Mouse (Mus musculus) limb, embryonic 10.5 days (tissue): ENCODE measurements around the gene Olfr963. TPM values are rescaled to one million over a fixed set of nuclear protein-coding genes. Genes with fewer than 3 reads are reported as not detected.

Source experiments
- DNase-seq: peaks from one replicate; pipeline ENCODE4 v3.0.0-alpha.2; 2017; ENCODE audit warnings: low spot score
- H3K27ac ChIP-seq: fragments of 300-500 bp; sonication (generic); 2 replicates; pipeline ENCODE4 v1.5.1; 2016; ENCODE audit warnings: mild to moderate bottlenecking
- H3K27me3 ChIP-seq: fragments of 300-500 bp; sonication (generic); 2 replicates; pipeline ENCODE4 v1.6.1; 2016; ENCODE audit warnings: low read depth, mild to moderate bottlenecking; ENCODE audit not compliant: poor library complexity, severe bottlenecking
- H3K36me3 ChIP-seq: fragments of 300-500 bp; sonication (generic); 2 replicates; pipeline ENCODE4 v1.6.1; 2016; ENCODE audit warnings: mild to moderate bottlenecking, moderate library complexity
- H3K4me1 ChIP-seq: fragments of 300-500 bp; sonication (generic); 2 replicates; pipeline ENCODE4 v1.6.1; 2016
- H3K4me3 ChIP-seq: fragments of 300-500 bp; sonication (generic); 2 replicates; pipeline ENCODE4 v1.5.1; 2016; ENCODE audit warnings: mild to moderate bottlenecking, moderate library complexity
- H3K9me3 ChIP-seq: fragments of 300-500 bp; sonication (generic); replicated peaks from 2 replicates; pipeline ENCODE4 v1.6.1; 2016; ENCODE audit warnings: mild to moderate bottlenecking
- WGBS: fragments of 180-500 bp; shearing (Covaris S2); methylation state at CpG from one replicate; pipeline ENCODE4 v1.1.7; 2016; 5-methylcytosine and 5-hydroxymethylcytosine counted together
- polyA plus RNA-seq: library from polyadenylated mRNA; unstranded; fragments of >200 nt; fragmentation: Nextera tagmentation; extraction: Ambion mirVana; gene quantifications from 2 replicates; pipeline ENCODE4 v1.2.1, GENCODE M21; 2016

Gene Olfr963
- not detected in 2 replicates for polyA plus RNA-seq

DNA sequence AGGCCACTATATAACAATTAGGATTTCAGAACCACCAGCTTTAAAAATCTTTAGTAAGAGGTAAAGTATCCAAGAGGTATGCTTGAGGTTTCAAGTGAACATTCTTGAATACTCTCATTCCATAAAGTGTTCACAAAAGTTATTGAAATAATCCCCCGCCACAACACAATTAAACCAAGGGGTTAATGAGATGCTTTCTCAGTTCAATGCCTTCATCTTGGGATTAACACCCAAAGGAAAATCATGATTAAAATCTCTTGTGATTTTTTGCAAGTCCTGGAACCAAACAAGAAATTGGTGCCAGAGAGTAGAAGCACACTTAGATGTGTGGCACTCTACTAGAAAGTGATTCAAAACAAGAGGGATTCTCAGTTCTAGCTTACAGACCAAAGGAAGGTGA is at the start of gene Olfr963:
Gene Olfr963, plus strand, starts transcription at position 301 of the 400 bp plus-strand sequence.
- Histone ChIP-seq H3K4me3 (no peak within 1 kb of the TSS), H3K27me3 (no peaks in the 10 kb centered on the region), H3K27ac (no peak within 1 kb of the TSS), H3K36me3 (no peaks in the 10 kb centered on the region), H3K9me3 (no peaks in the 10 kb centered on the region), H3K4me1 (no peaks in the 10 kb centered on the region)
- 91% methylated on average over 1 of the region's 1 CpGs for WGBS
- DNase-seq = no peak

DNA sequence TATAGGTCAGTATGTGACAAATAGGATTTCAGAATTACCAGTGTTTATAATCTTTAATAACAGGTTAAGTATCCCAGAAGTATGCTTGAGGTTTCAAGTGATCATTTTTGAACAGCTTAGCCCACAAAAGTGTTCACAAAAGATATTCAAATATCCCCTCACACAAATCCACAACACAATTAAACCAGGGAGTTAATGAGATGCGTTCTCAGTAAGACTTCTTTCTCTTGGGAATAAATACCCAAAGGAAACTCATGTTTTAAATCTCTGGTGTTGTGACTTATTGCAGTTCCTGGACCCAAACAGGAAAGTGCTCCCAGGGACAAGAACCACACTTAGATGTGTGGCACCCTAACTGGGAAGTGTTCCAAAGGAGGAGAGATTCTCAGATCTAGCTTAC is 45.9 kb upstream of the Olfr963 start, which contains the start of gene Olfr960:
Gene Olfr960, plus strand, starts transcription at position 301 of the 400 bp plus-strand sequence.
- H3K27me3 ChIP-seq = no peaks in the 10 kb centered on the region
- H3K4me1 ChIP-seq = no peaks in the 10 kb centered on the region
- DNase-seq = no peak
- 78% methylated on average over 1 of the region's 1 CpGs for WGBS
- no peak within 1 kb of the TSS for H3K4me3 ChIP-seq
- no peaks in the 10 kb centered on the region for H3K36me3 ChIP-seq
- H3K27ac ChIP-seq = no peak within 1 kb of the TSS
- no peaks in the 10 kb centered on the region for H3K9me3 ChIP-seq

DNA sequence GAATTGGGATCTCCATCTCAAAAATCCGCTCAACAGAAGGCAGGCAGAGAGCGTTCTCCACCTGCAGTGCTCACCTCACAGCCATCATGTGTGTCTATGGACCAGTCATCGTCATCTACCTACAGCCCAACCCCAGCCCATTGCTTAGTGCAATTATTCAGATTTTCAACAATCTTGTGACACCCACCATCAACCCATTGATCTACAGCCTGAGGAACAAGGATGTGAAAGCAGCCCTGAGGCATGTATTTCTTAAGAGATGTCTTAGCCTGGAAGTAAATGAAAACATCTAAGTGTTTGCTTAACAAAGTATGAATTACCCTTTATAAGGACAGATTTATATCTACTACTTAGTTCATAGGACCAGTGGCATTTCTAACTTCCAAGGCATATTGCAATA is 43.2 kb upstream of the Olfr963 start:
- H3K4me1 ChIP-seq = no peaks in the 10 kb centered on the region
- H3K27ac ChIP-seq = no peak overlapping the region
- H3K9me3 ChIP-seq = no peaks in the 10 kb centered on the region
- no peak overlapping the region for H3K4me3 ChIP-seq
- H3K27me3 ChIP-seq = no peaks in the 10 kb centered on the region
- H3K36me3 ChIP-seq = no peaks in the 10 kb centered on the region
- no peak for DNase-seq
- 93% methylated on average over 3 of the region's 3 CpGs for WGBS

DNA sequence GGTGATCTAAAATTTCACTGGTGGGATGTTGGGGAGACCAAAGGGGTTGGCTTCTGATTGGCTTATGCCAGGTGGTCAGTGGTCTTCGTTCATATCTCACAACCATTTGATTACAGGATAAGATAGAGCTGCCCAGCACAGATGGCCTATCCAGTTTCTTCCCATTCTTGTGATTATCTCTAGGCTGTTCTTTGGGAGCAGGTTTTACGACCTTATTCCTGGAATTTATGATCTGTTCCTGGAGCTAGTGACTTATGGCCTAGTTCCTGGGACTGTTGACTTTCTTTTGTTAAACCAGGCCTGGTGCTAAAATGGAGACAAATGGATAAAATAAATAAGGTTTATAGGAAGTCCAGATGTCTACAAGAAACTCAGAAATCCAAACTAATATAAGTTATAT is 42.3 kb upstream of the Olfr963 start:
- Histone ChIP-seq H3K4me3 (no peak overlapping the region), H3K4me1 (no peaks in the 10 kb centered on the region)
- WGBS = 53% methylated on average over 2 of the region's 2 CpGs

DNA sequence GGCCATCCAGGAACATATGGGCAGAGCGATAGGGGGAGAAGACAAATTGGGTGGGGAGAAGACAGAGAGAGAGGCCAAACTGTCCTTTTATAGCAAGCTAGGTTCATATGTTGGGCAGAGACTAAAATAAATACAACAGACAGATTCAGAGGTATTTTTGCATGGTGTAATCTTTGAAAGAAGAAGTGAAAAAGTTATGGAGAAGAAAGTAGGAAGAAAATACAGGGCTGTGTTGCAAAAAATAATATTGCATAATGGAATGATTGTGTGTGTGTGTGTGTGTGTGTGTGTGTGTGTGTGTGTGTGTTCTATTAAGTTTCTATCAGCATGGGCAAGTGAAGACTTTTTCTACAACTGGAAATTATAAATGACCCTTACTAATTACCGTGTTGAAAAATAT is 37.9 kb upstream of the Olfr963 start:
- DNase-seq = no peak
- Histone ChIP-seq H3K9me3 (no peaks in the 10 kb centered on the region), H3K4me3 (no peak overlapping the region), H3K27me3 (no peaks in the 10 kb centered on the region), H3K27ac (no peak overlapping the region), H3K36me3 (no peaks in the 10 kb centered on the region), H3K4me1 (no peaks in the 10 kb centered on the region)
- 92% methylated on average over 2 of the region's 2 CpGs for WGBS

More for the DNA sequence above, 42.3 kb upstream of the Olfr963 start:
- H3K36me3 ChIP-seq = no peaks in the 10 kb centered on the region
- no peaks in the 10 kb centered on the region for H3K9me3 ChIP-seq
- no peak for DNase-seq
- H3K27me3 ChIP-seq = no peaks in the 10 kb centered on the region
- H3K27ac ChIP-seq = no peak overlapping the region

DNA sequence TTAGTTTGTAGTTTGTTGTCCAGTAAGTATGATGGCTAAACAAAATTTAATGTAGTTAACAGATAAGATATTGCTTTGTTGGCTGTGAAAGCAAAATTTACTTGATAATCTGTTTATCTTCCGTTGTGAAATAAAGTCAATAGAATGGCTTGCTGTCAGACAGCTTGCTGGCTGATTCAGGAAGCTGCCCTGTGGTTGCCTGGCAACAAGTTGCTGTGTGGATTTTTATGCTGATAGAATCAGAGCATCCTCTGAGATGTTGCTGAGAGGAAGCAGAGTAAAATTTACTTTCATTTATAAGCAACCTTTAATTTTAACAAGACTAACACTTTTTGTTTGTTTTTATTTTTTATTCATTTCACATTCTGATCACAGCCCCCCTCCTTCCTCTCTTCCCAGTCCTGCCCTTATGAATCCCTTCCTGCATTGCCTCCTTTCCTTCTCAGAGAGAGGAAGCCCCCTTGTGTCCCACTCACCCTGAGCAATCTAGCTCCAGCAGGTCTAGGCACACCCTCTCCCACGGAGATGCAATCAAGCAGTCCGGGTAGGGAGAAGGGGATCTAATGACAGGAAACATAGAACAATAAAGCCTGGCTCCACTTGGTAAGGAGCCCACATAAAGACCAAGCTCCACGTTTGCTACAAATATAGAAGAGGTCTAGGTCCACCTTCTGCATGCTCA is 33.0 kb upstream of the Olfr963 start:
- WGBS = 39% methylated on average over 4 of the region's 4 CpGs
- Histone ChIP-seq H3K9me3 (no peaks in the 10 kb centered on the region), H3K4me3 (no peak overlapping the region), H3K27ac (no peak overlapping the region), H3K27me3 (no peaks in the 10 kb centered on the region), H3K36me3 (no peaks in the 10 kb centered on the region), H3K4me1 (no peaks in the 10 kb centered on the region)
- DNase-seq = no peak

DNA sequence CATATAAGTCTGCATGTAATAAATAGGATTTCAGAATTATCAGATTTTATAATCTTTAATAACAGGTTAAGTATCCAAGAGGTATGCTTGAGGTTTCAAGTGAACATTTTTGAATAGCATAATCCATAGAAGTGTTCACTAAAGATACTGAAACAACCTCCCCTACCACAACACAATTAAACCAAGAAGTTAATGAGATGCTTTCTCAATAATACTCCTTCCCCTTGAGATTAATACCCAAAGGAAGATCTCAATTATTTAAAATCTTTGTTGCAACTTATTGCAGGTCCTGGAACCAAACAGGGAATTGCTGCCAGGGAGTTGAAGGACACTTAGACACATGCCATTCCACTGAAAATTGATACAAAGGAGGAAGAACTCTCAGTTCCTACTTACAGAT is 22.2 kb upstream of the Olfr963 start, which contains the start of gene Olfr961:
Gene Olfr961, plus strand, starts transcription at position 301 of the 400 bp plus-strand sequence.
- H3K27me3 ChIP-seq = no peaks in the 10 kb centered on the region
- no peak within 1 kb of the TSS for H3K27ac ChIP-seq
- no peaks in the 10 kb centered on the region for H3K4me1 ChIP-seq
- H3K36me3 ChIP-seq = no peaks in the 10 kb centered on the region
- no peaks in the 10 kb centered on the region for H3K9me3 ChIP-seq
- no peak for DNase-seq
- H3K4me3 ChIP-seq = no peak within 1 kb of the TSS

DNA sequence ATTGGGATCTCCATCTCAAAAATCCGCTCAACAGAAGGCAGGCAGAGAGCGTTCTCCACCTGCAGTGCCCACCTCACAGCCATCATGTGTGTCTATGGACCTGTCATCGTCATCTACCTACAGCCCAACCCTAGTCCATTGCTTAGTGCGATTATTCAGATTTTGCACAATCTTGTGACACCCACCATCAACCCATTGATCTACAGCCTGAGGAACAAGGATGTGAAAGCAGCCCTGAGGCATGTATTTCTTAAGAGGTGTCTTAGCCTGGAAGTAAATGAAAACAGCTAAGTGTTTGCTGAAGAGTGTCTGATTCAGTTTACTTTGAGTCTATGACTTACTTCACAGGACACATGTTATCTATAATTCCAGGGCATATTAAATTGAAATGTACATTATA is 19.6 kb upstream of the Olfr963 start:
- no peaks in the 10 kb centered on the region for H3K9me3 ChIP-seq
- no peak overlapping the region for H3K4me3 ChIP-seq
- no peaks in the 10 kb centered on the region for H3K36me3 ChIP-seq
- H3K27me3 ChIP-seq = no peaks in the 10 kb centered on the region
- 94% methylated on average over 4 of the region's 4 CpGs for WGBS
- no peaks in the 10 kb centered on the region for H3K4me1 ChIP-seq
- no peak for DNase-seq
- H3K27ac ChIP-seq = no peak overlapping the region

DNA sequence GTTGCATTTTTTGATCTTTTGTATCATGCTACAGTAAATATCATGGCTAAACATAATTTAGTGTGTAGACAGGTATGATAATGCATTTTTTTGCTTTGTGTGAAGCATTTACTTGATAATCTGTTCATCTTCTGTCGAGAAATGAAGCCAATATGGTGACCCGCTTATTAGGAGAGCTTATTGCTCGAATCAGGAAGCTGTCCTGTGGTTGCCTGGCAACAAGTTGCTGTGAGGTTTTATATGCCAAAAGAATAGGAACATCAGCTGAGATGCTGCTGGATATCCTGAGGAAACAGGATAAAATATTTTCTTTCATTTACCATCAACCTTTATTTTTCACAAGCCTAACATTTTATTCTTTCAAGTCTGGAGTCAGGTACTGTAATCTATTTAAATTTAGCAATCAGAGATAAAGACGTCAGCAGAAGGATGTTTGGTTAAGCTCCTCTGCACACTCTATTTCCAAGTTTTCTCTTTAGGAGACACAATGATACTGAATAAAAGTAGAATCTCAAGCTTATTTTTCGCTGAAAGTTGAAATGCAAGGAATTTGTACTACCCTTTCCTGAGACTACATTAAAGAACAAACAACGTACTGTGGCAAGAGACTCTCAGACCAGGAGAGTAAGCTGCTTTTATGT is 12.1 kb upstream of the Olfr963 start:
- Histone ChIP-seq H3K27me3 (no peaks in the 10 kb centered on the region), H3K4me3 (no peak overlapping the region), H3K9me3 (no peaks in the 10 kb centered on the region), H3K4me1 (no peaks in the 10 kb centered on the region), H3K36me3 (no peaks in the 10 kb centered on the region), H3K27ac (no peak overlapping the region)
- WGBS = 82% methylated on average over 6 of the region's 6 CpGs
- DNase-seq = no peak

DNA sequence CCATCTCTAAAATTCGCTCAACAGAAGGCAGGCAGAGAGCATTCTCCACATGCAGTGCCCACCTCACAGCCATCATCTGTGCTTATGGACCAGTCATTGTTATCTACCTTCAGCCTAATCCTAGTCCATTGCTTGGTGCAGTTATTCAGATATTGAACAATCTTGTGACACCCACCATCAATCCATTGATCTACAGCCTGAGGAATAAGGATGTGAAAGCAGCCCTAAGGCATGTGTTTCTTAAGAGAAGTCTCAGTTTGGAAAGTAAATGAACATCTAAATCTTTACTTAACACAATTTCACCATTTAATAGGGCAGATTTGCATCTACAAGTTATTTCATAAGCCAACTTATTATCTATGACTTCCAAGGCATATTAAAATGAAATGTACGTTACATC is 2.7 kb downstream of the Olfr963 start:
- H3K27me3 ChIP-seq = no peaks in the 10 kb centered on the region
- no peaks in the 10 kb centered on the region for H3K4me1 ChIP-seq
- no peak for DNase-seq
- no peak overlapping the region for H3K27ac ChIP-seq
- H3K4me3 ChIP-seq = no peak overlapping the region
- no peaks in the 10 kb centered on the region for H3K9me3 ChIP-seq
- 80% methylated on average over 2 of the region's 2 CpGs for WGBS
- no peaks in the 10 kb centered on the region for H3K36me3 ChIP-seq

DNA sequence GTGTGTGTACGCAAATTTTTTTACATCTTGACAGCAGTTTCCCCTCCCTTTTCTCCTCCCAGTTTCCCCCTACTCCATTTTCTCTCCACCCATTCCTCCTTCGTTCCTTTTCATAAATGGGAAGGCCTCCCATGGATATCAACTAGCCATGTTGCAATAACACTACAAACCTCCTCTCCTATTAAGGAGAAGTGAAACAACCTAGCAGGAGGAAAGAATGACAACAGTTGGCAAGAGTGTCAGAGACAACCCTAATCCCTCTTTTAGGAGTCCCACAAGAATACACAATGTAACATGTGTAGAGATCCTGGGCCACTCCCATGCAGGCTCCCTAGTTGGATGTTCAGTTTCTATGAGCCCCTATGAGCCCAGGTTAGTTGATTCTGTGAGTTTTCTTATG is 7.8 kb downstream of the Olfr963 start:
- no peak overlapping the region for H3K4me3 ChIP-seq
- H3K27me3 ChIP-seq = no peaks in the 10 kb centered on the region
- no peak for DNase-seq
- H3K27ac ChIP-seq = no peak overlapping the region
- 82% methylated on average over 2 of the region's 2 CpGs for WGBS
- H3K4me1 ChIP-seq = no peaks in the 10 kb centered on the region
- H3K36me3 ChIP-seq = no peaks in the 10 kb centered on the region
- H3K9me3 ChIP-seq = no peaks in the 10 kb centered on the region

DNA sequence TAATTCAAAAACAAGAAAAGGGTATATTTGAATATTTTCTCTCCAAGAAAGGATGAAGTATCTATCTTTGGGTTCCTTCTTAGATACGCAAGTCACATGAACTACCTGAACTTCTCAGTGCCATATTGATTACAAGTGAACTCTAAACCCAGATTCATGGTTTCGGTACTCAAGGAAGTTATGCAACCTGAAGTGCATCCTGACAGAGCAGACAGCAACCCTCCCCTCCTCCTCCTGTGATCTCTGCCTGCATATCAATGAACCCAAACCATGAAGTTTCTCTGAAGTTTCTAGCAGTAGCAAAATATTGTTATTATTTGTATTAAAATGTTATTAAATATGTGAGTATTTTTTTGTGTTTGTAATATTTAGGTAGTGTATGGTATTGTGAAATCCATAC is 11.6 kb downstream of the Olfr963 start:
- 97% methylated on average over 2 of the region's 2 CpGs for WGBS
- no peak for DNase-seq
- H3K4me1 ChIP-seq = no peaks in the 10 kb centered on the region

DNA sequence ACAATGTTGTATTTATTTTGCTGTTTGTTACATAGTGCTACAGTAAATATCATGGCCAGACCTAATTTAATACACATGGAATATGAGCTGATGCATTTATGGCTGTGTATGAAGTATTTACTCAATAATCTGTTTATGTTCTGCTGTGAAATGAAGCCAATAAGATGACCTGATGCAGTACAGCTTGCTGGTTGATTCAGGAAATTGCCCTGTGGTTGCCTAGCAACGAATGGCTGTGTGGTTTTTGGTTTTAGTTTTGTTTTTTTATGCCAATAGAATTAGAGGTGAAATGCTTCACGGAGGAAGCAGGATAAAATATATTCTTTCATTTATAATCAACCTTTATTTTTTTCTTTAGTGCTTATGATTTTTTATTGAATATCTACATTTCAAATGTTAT is 12.3 kb downstream of the Olfr963 start:
- DNase-seq = no peak
- 83% methylated on average over 2 of the region's 2 CpGs for WGBS
- no peaks in the 10 kb centered on the region for H3K9me3 ChIP-seq
- H3K36me3 ChIP-seq = no peaks in the 10 kb centered on the region
- no peaks in the 10 kb centered on the region for H3K27me3 ChIP-seq
- H3K4me1 ChIP-seq = no peaks in the 10 kb centered on the region
- no peak overlapping the region for H3K4me3 ChIP-seq
- H3K27ac ChIP-seq = no peak overlapping the region

More for the DNA sequence above, 11.6 kb downstream of the Olfr963 start:
- Histone ChIP-seq H3K36me3 (no peaks in the 10 kb centered on the region), H3K27ac (no peak overlapping the region), H3K27me3 (no peaks in the 10 kb centered on the region), H3K4me3 (no peak overlapping the region), H3K9me3 (no peaks in the 10 kb centered on the region)
